Mouse (Mus musculus) left cerebral cortex, adult 6 months (tissue): ENCODE data around the gene Spo11. TPM values are rescaled to one million over a fixed set of nuclear protein-coding genes. Genes with fewer than 3 reads are reported as not detected.

Experiments
- long read RNA-seq, 2 experiments: library from polyadenylated mRNA; unstranded; transcript quantifications; one replicate each; pipeline ENCODE4 v2.0.0; 2019 to 2020
- polyA plus RNA-seq: library from polyadenylated mRNA; unstranded; fragments of <200 nt; fragmentation: Nextera tagmentation; gene quantifications from 2 replicates; pipeline ENCODE4 v1.2.3, GENCODE M21; 2021

The Spo11 gene
- 0.05 and 0.08 TPM in 2 replicates for polyA plus RNA-seq
- long read RNA-seq, experiment 1, partial matches to known transcripts, result 0 of 1 reads
- long read RNA-seq, experiment 1, other reads (novel, unspliced or antisense), result 1 of 1 reads
- long read RNA-seq, experiment 2, result 0 reads

GRCm38 (mm10) chr2:172977409-172978130 is at the start of gene Spo11:
Gene Spo11 (plus strand): TSS chr2:172977700.

GRCm38 (mm10) chr2:172940003-172940798 is 37.3 kb upstream of the Spo11 start, which contains the start of gene Bmp7:
Gene Bmp7 (minus strand): TSS chr2:172940321.

GRCm38 (mm10) chr2:172999630-173000284 is 22.3 kb downstream of the Spo11 start, which contains the start of gene Rae1:
Gene Rae1 (plus strand): TSS chr2:173000117.

GRCm38 (mm10) chr2:173020430-173020829 is 42.9 kb downstream of the Spo11 start, which contains the start of gene Rbm38:
Gene Rbm38 (plus strand): TSS chr2:173020498.

Other genes with a start within 250 kb of the Spo11 start
- 6.8 and 7.6 TPM in 2 replicates for gene Bmp7, start 37.4 kb upstream of the Spo11 start, polyA plus RNA-seq
- 53.9 and 70.7 TPM in 2 replicates for gene Rae1, start 22.4 kb downstream of the Spo11 start, polyA plus RNA-seq
- gene Rbm38, start 42.8 kb downstream of the Spo11 start, polyA plus RNA-seq, result 2.9 and 3.7 TPM in 2 replicates
- not detected in 2 replicates for gene Ctcfl, start 141.8 kb downstream of the Spo11 start, polyA plus RNA-seq
- not detected in 2 replicates for gene Pck1, start 175.3 kb downstream of the Spo11 start, polyA plus RNA-seq
- gene Zbp1, start 241.2 kb downstream of the Spo11 start, polyA plus RNA-seq, result 0.37 and 1.0 TPM in 2 replicates